Mouse (Mus musculus) brain, embryonic 14.5 days (tissue): ENCODE measurements around the gene 2410004B18Rik.

Source experiments
- CTCF ChIP-seq: fragments of 200-500 bp; IDR thresholded peaks from 2 replicates; pipeline ENCODE4 v1.5.1; 2012; ENCODE audit warnings: inconsistent platforms, mild to moderate bottlenecking, moderate library complexity, borderline replicate concordance; ENCODE audit not compliant: insufficient read depth, insufficient read length; ENCODE audit errors: extremely low read depth
- POLR2A ChIP-seq: fragments of 200-500 bp; IDR thresholded peaks from 2 replicates; pipeline ENCODE4 v1.6.1; 2012; ENCODE audit warnings: mild to moderate bottlenecking, inconsistent platforms, borderline replicate concordance; ENCODE audit not compliant: poor library complexity, insufficient read depth, insufficient read length, severe bottlenecking; ENCODE audit errors: extremely low read depth

DNA sequence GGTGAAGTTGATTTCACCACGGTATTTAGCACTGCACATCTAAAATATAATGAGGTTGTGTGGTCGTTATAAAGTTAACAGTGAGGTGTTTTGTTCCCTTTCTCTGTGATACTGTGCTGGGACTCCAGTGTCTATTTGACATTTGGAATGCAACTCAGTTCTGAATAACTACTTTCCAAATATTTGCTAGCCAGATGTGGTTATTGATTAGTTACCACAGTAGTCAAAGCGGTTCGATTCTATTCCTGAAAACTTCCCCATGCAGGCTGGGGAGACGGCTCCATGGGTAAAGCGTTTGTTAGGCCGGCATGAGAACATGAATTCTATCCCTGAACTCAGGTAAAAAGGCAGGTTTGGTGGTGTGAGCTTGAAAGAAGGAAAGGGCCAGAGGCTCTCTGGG, 25.3 kb upstream of the 2410004B18Rik start:
- TF ChIP-seq POLR2A: no peak
- no peak for TF ChIP-seq CTCF
